Mouse (Mus musculus): Measurements from ENCODE around the gene Gabrb2. TPM values are rescaled to one million over a fixed set of nuclear protein-coding genes. Genes with fewer than 3 reads are reported as not detected.

Gabrb2 gene
- polyA plus RNA-seq, 1 experiment from 2014 or later = 0.45 TPM

- Histone ChIP-seq H3K27ac (no peak overlapping the region), H3K9me3 (no peaks in the 10 kb centered on the region), H3K4me1 (no peaks in the 10 kb centered on the region), H3K36me3 (no peaks in the 10 kb centered on the region), H3K4me3 (no peak overlapping the region), H3K27me3 (ENCODE audit: insufficient read depth, poor library complexity, severe bottlenecking) (no peaks in the 10 kb centered on the region)
- DNase-seq (ENCODE audit: low spot score) = no peak
- WGBS = 75% methylated on average over 4 of the region's 4 CpGs
These were observed 151.9 kb downstream of the Gabrb2 start for GRCm38 (mm10) chr11:42571467-42571866.

- Histone ChIP-seq H3K4me1 (no peaks in the 10 kb centered on the region), H3K36me3 (no peaks in the 10 kb centered on the region), H3K4me3 (no peak overlapping the region), H3K27ac (no peak overlapping the region), H3K9me3 (no peaks in the 10 kb centered on the region), H3K27me3 (ENCODE audit: insufficient read depth, poor library complexity, severe bottlenecking) (no peaks in the 10 kb centered on the region)
- 69% methylated on average over 3 of the region's 3 CpGs for WGBS
- no peak for DNase-seq (ENCODE audit: low spot score)
These were observed 155.8 kb downstream of the Gabrb2 start for GRCm38 (mm10) chr11:42575146-42575873.

GRCm38 (mm10) chr11:42579804-42580203 is 160.2 kb downstream of the Gabrb2 start:
- Histone ChIP-seq H3K27ac (no peak overlapping the region), H3K4me3 (no peak overlapping the region), H3K36me3 (no peaks in the 10 kb centered on the region), H3K9me3 (no peaks in the 10 kb centered on the region), H3K27me3 (ENCODE audit: insufficient read depth, poor library complexity, severe bottlenecking) (no peaks in the 10 kb centered on the region), H3K4me1 (no peaks in the 10 kb centered on the region)
- DNase-seq (ENCODE audit: low spot score) = no peak
- 70% methylated on average over 6 of the region's 6 CpGs for WGBS

GRCm38 (mm10) chr11:42581123-42581522 is 161.6 kb downstream of the Gabrb2 start:
- H3K4me3 ChIP-seq = no peak overlapping the region
- no peaks in the 10 kb centered on the region for H3K27me3 ChIP-seq (ENCODE audit: insufficient read depth, poor library complexity, severe bottlenecking)
- H3K27ac ChIP-seq = no peak overlapping the region
- H3K36me3 ChIP-seq = no peaks in the 10 kb centered on the region
- DNase-seq (ENCODE audit: low spot score) = no peak
- 84% methylated on average over 4 of the region's 4 CpGs for WGBS
- H3K9me3 ChIP-seq = no peaks in the 10 kb centered on the region
- no peaks in the 10 kb centered on the region for H3K4me1 ChIP-seq

- Histone ChIP-seq H3K27ac (no peak overlapping the region), H3K9me3 (no peaks in the 10 kb centered on the region), H3K27me3 (ENCODE audit: insufficient read depth, poor library complexity, severe bottlenecking) (no peaks in the 10 kb centered on the region), H3K36me3 (no peaks in the 10 kb centered on the region), H3K4me1 (no peaks in the 10 kb centered on the region), H3K4me3 (no peak overlapping the region)
- no peak for DNase-seq (ENCODE audit: low spot score)
These were observed 162.2 kb downstream of the Gabrb2 start for GRCm38 (mm10) chr11:42581753-42582152.

GRCm38 (mm10) chr11:42592418-42592817 is 172.9 kb downstream of the Gabrb2 start:
- 81% methylated on average over 3 of the region's 3 CpGs for WGBS
- Histone ChIP-seq H3K9me3 (no peaks in the 10 kb centered on the region), H3K36me3 (no peaks in the 10 kb centered on the region), H3K4me3 (no peak overlapping the region), H3K27me3 (ENCODE audit: insufficient read depth, poor library complexity, severe bottlenecking) (no peaks in the 10 kb centered on the region), H3K4me1 (no peaks in the 10 kb centered on the region), H3K27ac (no peak overlapping the region)
- DNase-seq (ENCODE audit: low spot score) = no peak

- Histone ChIP-seq H3K36me3 (no peaks in the 10 kb centered on the region), H3K27me3 (ENCODE audit: insufficient read depth, poor library complexity, severe bottlenecking) (no peaks in the 10 kb centered on the region), H3K4me1 (no peaks in the 10 kb centered on the region), H3K9me3 (no peaks in the 10 kb centered on the region), H3K27ac (no peak overlapping the region), H3K4me3 (no peak overlapping the region)
- DNase-seq (ENCODE audit: low spot score) = no peak
- WGBS = 78% methylated on average over 1 of the region's 1 CpGs
These were observed 186.7 kb downstream of the Gabrb2 start for GRCm38 (mm10) chr11:42606225-42606624.

- no peak overlapping the region for H3K4me3 ChIP-seq
- no peaks in the 10 kb centered on the region for H3K4me1 ChIP-seq
- no peaks in the 10 kb centered on the region for H3K36me3 ChIP-seq
- H3K27me3 ChIP-seq (ENCODE audit: insufficient read depth, poor library complexity, severe bottlenecking) = no peaks in the 10 kb centered on the region
- 81% methylated on average over 3 of the region's 3 CpGs for WGBS
- DNase-seq (ENCODE audit: low spot score) = no peak
- H3K9me3 ChIP-seq = no peaks in the 10 kb centered on the region
- no peak overlapping the region for H3K27ac ChIP-seq
These were observed 189.7 kb downstream of the Gabrb2 start for GRCm38 (mm10) chr11:42609128-42609763.

GRCm38 (mm10) chr11:42618195-42618594 is 198.6 kb downstream of the Gabrb2 start:
- no peak for DNase-seq (ENCODE audit: low spot score)
- H3K36me3 ChIP-seq = no peaks in the 10 kb centered on the region
- H3K27me3 ChIP-seq (ENCODE audit: insufficient read depth, poor library complexity, severe bottlenecking) = no peaks in the 10 kb centered on the region
- H3K4me3 ChIP-seq = no peak overlapping the region
- H3K9me3 ChIP-seq = no peaks in the 10 kb centered on the region
- 72% methylated on average over 2 of the region's 2 CpGs for WGBS
- no peak overlapping the region for H3K27ac ChIP-seq
- no peaks in the 10 kb centered on the region for H3K4me1 ChIP-seq

GRCm38 (mm10) chr11:42621109-42621508 is 201.6 kb downstream of the Gabrb2 start:
- Histone ChIP-seq H3K4me3 (no peak overlapping the region), H3K36me3 (no peaks in the 10 kb centered on the region), H3K27ac (no peak overlapping the region), H3K9me3 (no peaks in the 10 kb centered on the region), H3K4me1 (no peaks in the 10 kb centered on the region), H3K27me3 (ENCODE audit: insufficient read depth, poor library complexity, severe bottlenecking) (no peaks in the 10 kb centered on the region)
- 73% methylated on average over 4 of the region's 4 CpGs for WGBS
- DNase-seq (ENCODE audit: low spot score) = no peak

- whole genome bisulfite sequencing = 66% methylated on average over 5 of the region's 5 CpGs
- Histone ChIP-seq H3K27ac (no peak overlapping the region), H3K4me3 (no peak overlapping the region), H3K27me3 (ENCODE audit: insufficient read depth, poor library complexity, severe bottlenecking) (no peaks in the 10 kb centered on the region), H3K9me3 (no peaks in the 10 kb centered on the region), H3K36me3 (no peaks in the 10 kb centered on the region), H3K4me1 (no peaks in the 10 kb centered on the region)
- DNase-seq (ENCODE audit: low spot score) = no peak
These were observed 230.6 kb downstream of the Gabrb2 start for GRCm38 (mm10) chr11:42650111-42650510.

GRCm38 (mm10) chr11:42651572-42651971 is 232.0 kb downstream of the Gabrb2 start:
- no peaks in the 10 kb centered on the region for H3K36me3 ChIP-seq
- DNase-seq (ENCODE audit: low spot score) = no peak
- H3K9me3 ChIP-seq = no peaks in the 10 kb centered on the region
- H3K27me3 ChIP-seq (ENCODE audit: insufficient read depth, poor library complexity, severe bottlenecking) = no peaks in the 10 kb centered on the region
- H3K27ac ChIP-seq = no peak overlapping the region
- no peaks in the 10 kb centered on the region for H3K4me1 ChIP-seq
- H3K4me3 ChIP-seq = no peak overlapping the region

GRCm38 (mm10) chr11:42654189-42654588 is 234.6 kb downstream of the Gabrb2 start:
- H3K9me3 ChIP-seq = no peaks in the 10 kb centered on the region
- H3K36me3 ChIP-seq = no peaks in the 10 kb centered on the region
- no peaks in the 10 kb centered on the region for H3K4me1 ChIP-seq
- H3K27ac ChIP-seq = no peak overlapping the region
- H3K4me3 ChIP-seq = no peak overlapping the region
- H3K27me3 ChIP-seq (ENCODE audit: insufficient read depth, poor library complexity, severe bottlenecking) = no peaks in the 10 kb centered on the region
- DNase-seq (ENCODE audit: low spot score) = no peak
- WGBS = 64% methylated on average over 3 of the region's 3 CpGs

GRCm38 (mm10) chr11:42668657-42669056 is 249.1 kb downstream of the Gabrb2 start:
- DNase-seq (ENCODE audit: low spot score) = no peak
- H3K27ac ChIP-seq = no peak overlapping the region
- no peaks in the 10 kb centered on the region for H3K9me3 ChIP-seq
- no peak overlapping the region for H3K4me3 ChIP-seq
- H3K4me1 ChIP-seq = no peaks in the 10 kb centered on the region
- no peaks in the 10 kb centered on the region for H3K36me3 ChIP-seq
- WGBS = 82% methylated on average over 4 of the region's 4 CpGs
- no peaks in the 10 kb centered on the region for H3K27me3 ChIP-seq (ENCODE audit: insufficient read depth, poor library complexity, severe bottlenecking)
